Mouse (Mus musculus) heart, adult 8-10 months (tissue): ENCODE results near the gene Itpk1. TPM values are rescaled to one million over a fixed set of nuclear protein-coding genes. Genes with fewer than 3 reads are reported as not detected.
"Not testable (repeated sequence)": the region's sequence is repeated elsewhere in the genome, so short reads cannot be mapped to it uniquely, and the experiment has no call there.

Experiments used
- DNase-seq: peaks from one replicate; pipeline ENCODE4 v3.0.0; 2022; ENCODE audit warnings: low spot score
- total RNA-seq, 4 experiments: library from RNA; stranded (reverse); gene quantifications; 2 replicates each; pipeline ENCODE4 v1.2.4; 2022

Gene Itpk1
- total RNA-seq, 4 experiments from 2014 or later, result 6.9 to 8.0 (median 7.6) TPM

- no peak for DNase-seq
Observed at GRCm38 (mm10) chr12:102660906-102661651, 43.7 kb downstream of the Itpk1 start.

DNA sequence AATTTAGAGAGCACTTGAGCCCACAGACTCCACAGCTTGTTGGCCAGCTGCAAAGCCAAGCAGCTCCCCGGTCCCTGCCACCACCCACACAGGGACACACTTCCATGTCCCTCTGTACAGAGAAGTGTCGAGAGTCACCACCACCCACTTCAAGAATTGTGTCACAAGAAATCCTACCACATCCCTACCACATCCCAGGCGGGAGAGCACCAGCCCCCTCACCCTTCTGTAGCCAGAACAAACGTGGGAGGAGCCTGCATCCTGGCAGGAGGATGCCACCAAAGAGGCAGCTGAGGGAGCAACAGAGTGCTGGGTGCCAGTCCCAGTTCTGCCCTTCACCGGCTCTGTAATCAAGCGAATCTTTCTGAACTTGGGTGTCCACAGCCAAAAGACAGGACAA is 51.7 kb downstream of the Itpk1 start:
- no peak for DNase-seq

DNA sequence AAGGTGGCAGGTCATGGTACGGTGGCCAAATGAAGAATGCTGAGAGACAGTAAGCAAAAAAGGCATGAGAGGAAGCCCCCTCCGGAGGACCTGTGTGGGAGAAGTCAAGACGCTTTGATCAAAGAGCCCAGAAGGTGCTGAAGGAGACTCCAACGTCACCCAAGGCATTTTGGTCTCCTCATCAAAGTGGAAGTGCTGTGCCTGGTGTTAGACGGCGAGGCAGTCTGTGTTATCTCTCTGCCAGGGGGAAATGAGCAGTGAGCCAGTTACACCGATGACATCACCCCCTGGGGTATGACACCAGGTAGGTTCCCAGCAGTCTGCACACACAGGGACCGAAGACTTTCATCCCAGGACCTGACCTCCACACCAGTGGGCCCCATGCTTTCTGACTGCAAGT is 52.3 kb downstream of the Itpk1 start:
- no peak for DNase-seq

DNA sequence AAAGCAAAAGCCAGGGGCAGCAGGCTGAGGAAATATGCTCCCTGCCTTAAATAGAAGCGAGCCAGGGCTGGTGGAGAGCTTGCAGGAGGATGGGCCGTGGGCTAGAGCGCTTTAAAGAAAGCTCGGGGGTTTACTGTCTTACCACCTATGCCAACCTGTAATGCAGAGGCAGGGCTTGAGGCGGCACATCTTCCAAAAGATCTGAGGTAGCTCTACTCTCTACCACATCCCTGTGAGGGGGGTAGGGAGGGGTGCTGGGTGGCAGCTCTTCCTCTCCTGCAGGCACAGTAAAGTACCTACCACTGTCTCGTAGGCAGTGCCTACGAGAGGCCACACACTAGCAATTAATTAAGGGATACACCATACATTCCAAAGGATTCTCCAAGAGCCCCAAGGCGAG is 52.9 kb downstream of the Itpk1 start:
- DNase-seq, result no peak

GRCm38 (mm10) chr12:102651401-102651800 is 53.3 kb downstream of the Itpk1 start:
- DNase-seq, result no peak

DNA sequence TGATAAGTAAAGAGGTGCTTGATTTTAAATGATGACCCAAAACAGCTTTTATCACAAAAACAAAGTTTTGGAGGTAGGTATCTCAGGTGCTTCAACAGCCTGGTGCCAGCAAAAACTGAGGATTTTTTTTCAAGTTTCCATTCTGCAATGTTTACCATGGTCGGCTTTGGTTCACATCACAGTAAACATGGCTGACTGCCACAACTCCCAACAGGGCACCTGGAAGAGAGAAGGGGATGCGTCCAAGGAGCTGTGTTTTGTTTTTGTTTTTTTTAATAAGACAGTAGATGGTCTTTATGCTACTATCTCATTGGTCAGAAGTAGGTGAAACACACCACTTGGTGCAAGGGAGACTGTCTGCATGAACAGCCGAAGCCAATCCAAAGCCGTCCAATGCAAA is 54.1 kb downstream of the Itpk1 start:
- DNase-seq, result no peak

- DNase-seq, result no peak
Observed at GRCm38 (mm10) chr12:102647839-102648564, 56.7 kb downstream of the Itpk1 start.

DNA sequence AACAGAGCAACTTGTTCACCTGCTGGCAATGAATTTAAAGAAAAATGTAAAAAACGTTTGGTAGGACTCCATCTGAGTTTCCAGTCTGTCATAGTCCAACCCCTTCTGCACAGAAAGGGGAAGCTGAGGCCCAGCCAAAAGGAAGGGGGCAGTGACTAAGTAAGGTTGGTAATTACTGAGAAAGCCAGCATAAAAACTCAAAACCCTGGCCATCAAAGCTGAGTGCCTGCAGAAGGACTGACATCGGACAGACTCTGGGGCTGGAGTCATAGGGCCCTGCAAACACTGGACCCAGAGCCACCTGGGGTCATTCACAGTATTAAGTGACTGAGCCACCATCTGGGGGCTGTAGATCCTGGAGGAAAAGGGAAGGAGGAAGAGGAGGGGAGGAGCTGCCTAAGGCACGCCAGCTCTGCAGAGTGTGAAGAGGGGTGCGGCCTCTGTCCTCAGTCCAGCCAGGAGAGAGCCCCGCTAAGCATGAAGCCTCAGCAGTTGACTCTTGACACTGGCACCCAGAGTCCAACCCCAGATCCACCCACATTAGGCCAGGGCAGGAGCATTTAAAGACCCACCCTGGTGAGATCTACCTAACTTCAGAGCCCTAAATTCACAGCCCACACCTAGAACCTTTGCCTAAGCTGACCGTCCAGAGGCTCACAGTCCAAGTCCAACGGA is 58.0 kb downstream of the Itpk1 start:
- no peak for DNase-seq

DNA sequence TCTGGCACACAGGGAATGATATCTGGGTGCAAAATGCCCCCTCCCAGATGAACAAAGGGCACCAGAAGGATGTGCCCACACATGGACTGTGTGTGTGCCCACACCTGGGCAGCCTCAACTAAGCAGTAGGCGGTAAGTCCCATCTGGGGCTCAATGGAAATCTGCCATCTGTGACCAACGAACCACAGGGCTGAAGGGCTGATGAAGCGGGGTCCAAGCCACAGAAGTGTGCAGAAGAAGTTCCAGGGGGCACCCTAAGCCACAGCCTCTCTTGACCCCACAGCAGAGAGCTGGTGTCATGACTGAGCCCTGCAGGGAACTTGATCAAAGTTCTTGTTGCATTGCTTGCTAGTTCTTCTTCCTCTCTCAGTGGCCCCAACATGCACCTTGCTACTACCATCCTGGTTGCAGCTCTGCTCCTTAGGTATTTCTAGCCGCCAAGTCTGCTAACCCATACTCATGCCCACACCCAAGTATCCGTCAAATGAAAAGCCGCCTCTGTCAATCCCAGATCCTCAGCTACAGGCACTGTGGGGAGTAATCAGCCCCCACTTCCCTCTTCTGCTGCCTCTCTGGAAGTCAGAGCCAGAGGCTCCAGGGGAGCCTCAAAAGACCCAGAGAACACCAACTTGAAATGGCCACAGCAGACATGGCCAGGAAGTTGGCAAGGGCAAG is 58.7 kb downstream of the Itpk1 start:
- DNase-seq, result no peak

DNA sequence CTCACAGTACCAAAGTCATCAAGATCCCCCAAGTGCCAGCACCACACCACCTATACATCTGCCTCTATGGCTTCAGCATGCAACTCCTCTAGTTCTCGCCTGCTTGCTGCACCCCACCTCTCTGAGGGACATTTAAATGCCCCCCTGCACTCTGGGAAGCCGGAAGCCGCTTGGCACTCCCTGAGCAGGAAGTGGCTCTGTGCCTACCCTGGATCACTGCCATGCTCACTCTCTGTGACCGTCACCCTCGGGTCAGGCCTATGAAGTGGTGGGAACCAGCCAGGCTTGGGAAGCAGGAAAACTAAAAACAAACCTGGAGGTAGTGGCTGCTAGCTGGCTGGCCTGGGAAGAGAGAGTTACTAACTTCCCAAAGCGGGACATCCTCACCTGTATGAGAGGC is 61.4 kb downstream of the Itpk1 start:
- DNase-seq, result no peak

GRCm38 (mm10) chr12:102640436-102641163 is 64.1 kb downstream of the Itpk1 start:
- no peak for DNase-seq

DNA sequence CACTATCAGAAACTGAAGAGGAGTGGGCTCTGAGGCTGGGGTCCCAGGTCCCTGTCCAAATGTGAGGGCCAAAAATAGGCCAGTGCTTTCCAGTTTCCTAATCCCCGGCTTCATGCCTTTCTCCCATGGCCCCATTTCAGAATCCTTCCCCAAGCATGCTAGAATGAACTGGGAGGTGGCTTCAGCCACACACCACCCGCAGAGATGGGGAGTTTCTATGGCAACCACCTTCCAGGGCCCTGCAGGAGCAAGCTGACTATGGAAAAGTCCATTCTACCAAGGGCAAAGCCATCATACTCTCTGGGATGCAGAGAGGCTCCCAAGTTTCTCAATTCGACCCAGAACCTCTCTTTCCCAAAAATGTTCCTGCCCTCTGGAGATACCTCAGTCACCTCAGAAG is 65.9 kb downstream of the Itpk1 start:
- no peak for DNase-seq

DNA sequence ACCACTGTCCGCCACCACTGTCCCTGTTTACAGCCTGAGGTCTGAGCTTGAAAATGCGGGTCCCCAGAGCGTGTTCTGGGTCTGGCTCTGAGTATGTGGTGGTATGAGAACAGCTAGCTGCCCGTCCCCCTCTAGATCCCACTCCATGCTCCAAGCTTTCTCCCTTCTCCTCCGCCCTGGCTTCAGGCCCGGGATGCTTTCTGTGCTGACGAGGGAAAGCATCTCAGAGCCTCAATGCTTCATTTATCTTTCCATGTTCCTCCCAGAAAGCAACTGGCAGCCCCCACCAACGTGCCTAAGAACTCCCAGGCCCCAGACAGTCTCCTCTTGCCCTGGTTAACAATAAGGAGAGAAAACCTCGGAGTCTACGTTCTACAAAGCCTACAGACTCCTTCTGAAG is 67.5 kb downstream of the Itpk1 start:
- no peak for DNase-seq

- no peak for DNase-seq
Observed at GRCm38 (mm10) chr12:102634436-102635050, 70.2 kb downstream of the Itpk1 start.

GRCm38 (mm10) chr12:102633083-102633501 is 71.6 kb downstream of the Itpk1 start:
- DNase-seq, result no peak

GRCm38 (mm10) chr12:102631690-102632089 is 73.0 kb downstream of the Itpk1 start:
- DNase-seq, result no peak

GRCm38 (mm10) chr12:102630471-102630870 is 74.3 kb downstream of the Itpk1 start:
- DNase-seq, result not testable (repeated sequence)

DNA sequence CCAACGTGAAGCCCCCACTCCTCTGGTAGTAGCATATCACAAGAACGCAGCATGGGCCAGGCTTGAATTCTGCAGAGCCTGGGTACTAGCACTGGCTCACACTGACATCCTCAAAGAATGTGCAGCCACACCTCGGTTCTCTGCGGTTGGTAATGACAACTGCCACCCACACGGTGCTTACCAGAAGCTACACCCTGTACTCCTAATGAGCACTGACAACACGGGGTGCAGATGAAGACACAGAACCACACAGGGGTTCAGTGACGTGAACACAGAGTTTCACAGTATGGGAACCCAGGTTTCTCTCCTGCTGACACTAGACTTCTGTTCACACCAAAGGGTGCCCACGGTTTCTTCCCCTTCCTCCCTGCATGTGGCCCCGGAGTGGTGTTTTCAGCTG is 76.5 kb downstream of the Itpk1 start:
- DNase-seq, result no peak

DNA sequence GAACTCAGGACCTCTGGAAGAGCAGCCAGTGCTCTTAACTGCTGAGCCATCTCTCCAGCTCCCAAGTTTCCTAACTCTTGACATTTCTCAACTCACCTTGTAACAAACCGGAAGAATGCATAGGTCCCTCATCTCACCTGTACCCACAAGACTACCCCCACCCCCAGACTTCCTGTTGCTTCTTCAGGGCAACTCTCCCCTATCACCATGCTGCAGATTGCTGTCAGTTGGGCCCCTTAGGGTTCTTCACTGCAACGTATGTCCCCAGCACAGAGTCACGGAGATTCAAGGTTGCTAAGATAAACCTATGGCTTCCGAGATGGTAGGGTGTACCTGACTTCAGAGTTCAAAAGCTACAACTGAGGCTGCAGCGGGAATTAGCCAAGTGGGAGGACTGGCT is 77.2 kb downstream of the Itpk1 start:
- no peak for DNase-seq

GRCm38 (mm10) chr12:102626841-102627240 is 77.9 kb downstream of the Itpk1 start:
- DNase-seq, result no peak

DNA sequence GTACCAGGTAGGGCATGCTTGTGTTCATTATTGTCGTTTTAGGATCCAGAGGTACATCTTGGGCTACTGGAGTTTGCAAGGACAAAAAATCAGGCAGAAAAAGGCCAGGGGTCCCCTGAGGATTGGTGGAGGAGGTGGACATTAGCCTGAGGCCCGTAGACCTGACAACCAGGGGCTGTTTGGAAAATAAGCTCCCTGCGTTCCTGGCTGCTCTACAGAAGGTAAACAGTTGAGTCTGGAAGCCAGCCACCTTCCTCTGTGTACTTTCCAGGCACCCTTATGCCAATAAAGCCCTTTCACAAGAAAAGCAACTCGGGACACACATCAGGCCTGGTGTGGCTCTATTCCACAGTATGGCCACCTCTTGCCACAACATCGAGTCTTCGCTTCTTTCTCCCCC is 79.0 kb downstream of the Itpk1 start:
- DNase-seq, result no peak
